In the genomic region with DNA sequence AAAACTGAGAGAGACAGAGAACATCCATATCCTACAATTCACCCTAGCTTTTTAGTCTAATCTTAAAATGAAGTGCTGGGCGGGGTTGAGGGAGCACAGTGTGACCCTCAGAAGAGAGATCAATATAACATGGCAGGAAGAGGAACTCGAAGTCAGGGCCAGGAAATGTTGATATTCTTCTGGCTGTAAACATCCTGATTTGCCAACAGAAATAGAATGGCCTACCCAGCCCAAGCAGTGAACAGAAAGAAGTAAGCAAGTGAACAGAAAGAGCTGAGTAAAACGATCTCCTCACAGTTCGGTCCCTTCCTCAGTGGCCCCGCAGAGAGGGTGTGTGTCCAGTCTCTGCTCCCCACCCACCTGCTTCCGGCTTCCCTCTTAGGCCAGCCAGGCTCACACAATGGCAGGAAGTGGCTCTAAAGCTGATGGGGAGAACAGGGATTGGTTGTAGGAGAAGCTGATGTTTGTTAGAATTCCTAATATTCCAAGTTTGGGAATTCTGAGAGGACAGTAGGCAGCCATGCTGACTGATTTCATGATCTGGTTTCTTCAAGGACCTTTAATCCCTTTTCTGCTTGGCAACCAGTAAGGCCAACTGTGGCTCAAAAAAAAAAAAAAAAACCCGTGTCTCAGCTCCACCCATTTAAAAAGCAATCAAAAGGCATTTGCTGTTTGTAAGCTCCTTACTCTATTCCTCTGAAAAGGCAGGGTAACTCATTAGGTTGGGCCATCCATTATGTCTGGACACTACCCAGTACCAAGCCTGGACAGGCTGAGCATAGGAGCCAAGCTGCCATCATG, we compare ENCODE assay signal across 7 mouse cellular contexts.
A peak's percentile ranks its signal among the peaks of the same experiment; 100 is the strongest.
DNase-seq lines count a peak whose midpoint lies in the region; ATAC-seq and TF ChIP-seq lines count a peak whose summit lies in the region.

No protein-coding gene starts in this region.

- peak overlapping the region; percentile 35 for H3K4me2 ChIP-seq in heart, postnatal 0 days (ENCODE audit: low read depth, low read length)

- H3K27ac ChIP-seq in heart, postnatal 0 days (ENCODE audit: low read depth) = peak overlapping the region; percentile 86

- WGBS in heart, postnatal 0 days = 50% methylated on average over 7 of the region's 7 CpGs

- H3K36me3 ChIP-seq in heart, postnatal 0 days (replicated peaks; ENCODE audit: control insufficient read depth, insufficient read depth, low read length) = peaks cover 28% of the 10 kb centered on the region

- peaks cover 24% of the 10 kb centered on the region for H3K4me1 ChIP-seq in heart, postnatal 0 days (ENCODE audit: control insufficient read depth, insufficient read depth)

- no peaks in the 10 kb centered on the region for H3K9me3 ChIP-seq in heart, postnatal 0 days (replicated peaks; ENCODE audit: control insufficient read depth, low read length)

- TF ChIP-seq CTCF in heart, postnatal 0 days (IDR thresholded peaks at IDR 0.05; ENCODE audit: low read depth) = no peak

- no peaks in the 10 kb centered on the region for H3K27me3 ChIP-seq in heart, postnatal 0 days (ENCODE audit: control insufficient read depth, insufficient read depth, low read length)

- H3K4me3 ChIP-seq in heart, postnatal 0 days (ENCODE audit: low read depth, low read length) = no peak overlapping the region

- DNase-seq in ES-CJ7 (ENCODE audit: low read depth, low spot score) = peak; percentile 14
- DNase-seq in adrenal gland, postnatal 14 days = peak; percentile 66
- peak; percentile 61 for DNase-seq in heart, postnatal 0 days (ENCODE audit: low spot score)
- peak; percentile 76 to 77 for DNase-seq in kidney, postnatal 36 days
- DNase-seq in left cerebral cortex, postnatal 36 days (ENCODE audit: low spot score in 2 of 2) = no peak
- DNase-seq in layer of hippocampus, postnatal 36 days = no peak

- H3K9ac ChIP-seq in heart, postnatal 0 days (replicated peaks; ENCODE audit: low read depth, low read length) = no peak overlapping the region

- peak; percentile 71 for ATAC-seq in heart, postnatal 0 days (ENCODE audit: insufficient read depth, low read depth)
- ATAC-seq in megakaryocyte-erythroid progenitor cell, adult 5-6 weeks (replicated peaks; ENCODE audit: low FRiP score, low TSS enrichment, poor library complexity, severe bottlenecking) = peak; percentile 55

- intact Hi-C loops in left cerebral cortex, postnatal 36 days (cut with DNase I) = no loop called here

- TF ChIP-seq EP300 in heart, postnatal 0 days (IDR thresholded peaks at IDR 0.05; ENCODE audit: low read depth) = no peak

Comparison
In these comparisons a context has a peak if more than half of its experiments do, and no peak if none do; other contexts are left out.
1. DNase-seq: peak in ES-CJ7 (single experiment), adrenal gland, postnatal 14 days (single experiment), heart, postnatal 0 days (single experiment) and kidney, postnatal 36 days (2 of 2); none in left cerebral cortex, postnatal 36 days (0 of 2) and layer of hippocampus, postnatal 36 days (0 of 2).